Mouse (Mus musculus) E14TG2a.4 (cell line): Measurements from ENCODE around the gene Gab2.

ENCODE experiments used
- CTCF ChIP-seq: conservative IDR thresholded peaks from 2 replicates; pipeline ENCODE4 v1.5.1; 2014; ENCODE audit warnings: low read length
- POU5F1 ChIP-seq: IDR thresholded peaks from 2 replicates; pipeline ENCODE4 v1.6.1; 2014; ENCODE audit warnings: low read length, borderline replicate concordance

- no peak for TF ChIP-seq CTCF
- no peak for TF ChIP-seq POU5F1
Measured at GRCm38 (mm10) chr7:97298279-97298678, 216.9 kb downstream of the Gab2 start.
